Mouse (Mus musculus) neural tube, embryonic 14.5 days (tissue): Measurements from ENCODE around the gene Rp2. TPM values are rescaled to one million over a fixed set of nuclear protein-coding genes. Genes with fewer than 3 reads are reported as not detected.
"Not testable (repeated sequence)": the region's sequence is repeated elsewhere in the genome, so short reads cannot be mapped to it uniquely, and the experiment has no call there.

ENCODE experiments used
- ATAC-seq: fragments of 200-750 bp; cut with Nextera tagmentation; 2 replicates; pipeline ENCODE4 v1.8.0; 2017; ENCODE audit warnings: low read depth, mild to moderate bottlenecking, moderate TSS enrichment, moderate library complexity
- H3K27ac ChIP-seq: fragments of 300-500 bp; sonication (generic); 2 replicates; pipeline ENCODE4 v1.5.1; 2014; ENCODE audit warnings: low read depth, mild to moderate bottlenecking, control low read depth, low read length, moderate library complexity, mixed read lengths
- H3K27me3 ChIP-seq: fragments of 300-500 bp; sonication (generic); 2 replicates; pipeline ENCODE4 v1.6.1; 2014; ENCODE audit warnings: low read length; ENCODE audit not compliant: control insufficient read depth, insufficient read depth
- H3K36me3 ChIP-seq: fragments of 300-500 bp; sonication (generic); 2 replicates; pipeline ENCODE4 v1.6.1; 2014; ENCODE audit warnings: low read length, mixed read lengths; ENCODE audit not compliant: control insufficient read depth, insufficient read depth
- H3K4me1 ChIP-seq: fragments of 300-500 bp; sonication (generic); 2 replicates; pipeline ENCODE4 v1.6.1; 2014; ENCODE audit warnings: low read length; ENCODE audit not compliant: control insufficient read depth, insufficient read depth
- H3K4me2 ChIP-seq: fragments of 300-500 bp; sonication (generic); 2 replicates; pipeline ENCODE4 v1.6.1; 2014; ENCODE audit warnings: mild to moderate bottlenecking, low read depth, low read length, control low read depth
- H3K4me3 ChIP-seq: fragments of 300-500 bp; sonication (generic); 2 replicates; pipeline ENCODE4 v1.5.1; 2014; ENCODE audit warnings: low read depth, low read length, control low read depth, mixed read lengths
- H3K9ac ChIP-seq: fragments of 300-500 bp; sonication (generic); replicated peaks from 2 replicates; pipeline ENCODE4 v1.6.1; 2014; ENCODE audit warnings: low read depth, mild to moderate bottlenecking, control low read depth, low read length, mixed read lengths
- H3K9me3 ChIP-seq: fragments of 300-500 bp; sonication (generic); 2 replicates; pipeline ENCODE4 v1.6.1; 2016; ENCODE audit warnings: low read length; ENCODE audit not compliant: control insufficient read depth
- WGBS: fragments of 180-500 bp; shearing (Covaris S2); extraction: QIAGEN DNeasy Blood & Tissue Kit; methylation state at CpG from one replicate; pipeline ENCODE4 v1.1.7; 2014; 5-methylcytosine and 5-hydroxymethylcytosine counted together
- polyA plus RNA-seq: library from polyadenylated mRNA; unstranded; fragments of >200 nt; fragmentation: Nextera tagmentation; extraction: Ambion mirVana; gene quantifications from 2 replicates; pipeline ENCODE4 v1.2.1, GENCODE M21; 2014

Gene Rp2
- 17.5 TPM in 2 replicates for polyA plus RNA-seq

- Histone ChIP-seq H3K9ac (peak within 1 kb of the TSS; percentile 51), H3K27me3 (no peaks in the 10 kb centered on the region), H3K4me3 (peak within 1 kb of the TSS; percentile 55), H3K27ac (peak within 1 kb of the TSS; percentile 44), H3K4me1 (no peaks in the 10 kb centered on the region), H3K4me2 (peak within 1 kb of the TSS; percentile 46), H3K9me3 (no peaks in the 10 kb centered on the region), H3K36me3 (no peaks in the 10 kb centered on the region)
- peak; percentile 100 for ATAC-seq
- 11% methylated on average over 34 of the region's 35 CpGs for WGBS
Measured at GRCm38 (mm10) chrX:20364391-20365365, at the start of gene Rp2. Gene Rp2, plus strand, starts transcription at chrX:20364481.

- 70% methylated on average over 1 of the region's 1 CpGs for WGBS
- no peaks in the 10 kb centered on the region for H3K36me3 ChIP-seq
- H3K9me3 ChIP-seq, result no peaks in the 10 kb centered on the region
- no peak for ATAC-seq
- H3K27me3 ChIP-seq, result no peaks in the 10 kb centered on the region
- H3K4me2 ChIP-seq, result no peak overlapping the region
- no peak overlapping the region for H3K4me3 ChIP-seq
- no peak overlapping the region for H3K9ac ChIP-seq
- no peaks in the 10 kb centered on the region for H3K4me1 ChIP-seq
- no peak overlapping the region for H3K27ac ChIP-seq
Measured at GRCm38 (mm10) chrX:20332756-20333155, 31.5 kb upstream of the Rp2 start.

GRCm38 (mm10) chrX:20335722-20336121 lies 28.6 kb upstream of the Rp2 start:
- Histone ChIP-seq H3K4me3 (no peak overlapping the region), H3K27ac (no peak overlapping the region), H3K4me1 (no peaks in the 10 kb centered on the region), H3K9ac (no peak overlapping the region), H3K4me2 (no peak overlapping the region), H3K36me3 (no peaks in the 10 kb centered on the region), H3K27me3 (no peaks in the 10 kb centered on the region), H3K9me3 (no peaks in the 10 kb centered on the region)
- no peak for ATAC-seq
- 18% methylated on average over 2 of the region's 2 CpGs for WGBS

GRCm38 (mm10) chrX:20344980-20345379 lies 19.3 kb upstream of the Rp2 start:
- Histone ChIP-seq H3K27me3 (no peaks in the 10 kb centered on the region), H3K27ac (no peak overlapping the region), H3K4me1 (no peaks in the 10 kb centered on the region), H3K9me3 (no peaks in the 10 kb centered on the region), H3K4me3 (no peak overlapping the region), H3K9ac (no peak overlapping the region), H3K36me3 (no peaks in the 10 kb centered on the region), H3K4me2 (no peak overlapping the region)
- ATAC-seq, result no peak

DNA sequence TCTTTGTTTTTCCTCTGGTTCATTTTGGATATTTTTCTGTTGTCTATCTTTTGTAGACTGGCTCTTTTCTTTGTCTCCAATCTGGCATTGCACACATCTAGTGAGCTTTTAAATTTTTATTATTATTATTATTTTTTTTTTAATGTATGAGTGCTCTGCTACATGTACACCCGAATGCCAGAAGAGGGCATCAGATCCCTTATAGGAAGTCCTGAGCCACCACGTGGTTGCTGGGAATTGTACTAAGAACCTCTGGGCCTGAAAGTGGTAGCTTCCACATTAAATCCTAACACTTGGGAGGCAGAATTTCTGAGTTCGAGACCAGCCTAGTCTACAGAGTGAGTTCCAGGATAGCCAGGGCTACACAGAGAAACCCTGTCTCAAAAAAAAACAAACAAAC lies 17.9 kb upstream of the Rp2 start:
- Histone ChIP-seq H3K4me3 (no peak overlapping the region), H3K9ac (no peak overlapping the region), H3K36me3 (no peaks in the 10 kb centered on the region), H3K27ac (no peak overlapping the region), H3K4me2 (no peak overlapping the region), H3K4me1 (no peaks in the 10 kb centered on the region), H3K9me3 (no peaks in the 10 kb centered on the region), H3K27me3 (no peaks in the 10 kb centered on the region)
- WGBS, result 61% methylated on average over 3 of the region's 3 CpGs
- no peak for ATAC-seq

DNA sequence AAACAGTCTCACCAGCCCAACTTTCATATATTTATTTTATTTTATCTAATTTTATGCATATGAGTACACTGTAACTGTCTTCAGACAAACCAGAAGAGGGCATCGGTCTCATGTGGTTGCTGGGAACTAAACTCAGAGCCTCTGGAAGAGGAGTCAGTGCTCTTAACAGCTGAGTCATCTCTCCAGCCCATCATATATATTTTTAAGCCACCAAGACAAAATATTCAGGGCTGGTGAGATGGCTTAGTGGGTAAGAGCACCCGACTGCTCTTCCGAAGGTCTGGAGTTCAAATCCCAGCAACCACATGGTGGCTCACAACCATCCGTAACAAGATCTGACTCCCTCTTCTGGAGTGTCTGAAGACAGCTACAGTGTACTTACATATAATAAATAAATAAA lies 14.0 kb upstream of the Rp2 start:
- not testable (repeated sequence) for H3K27ac ChIP-seq, H3K4me2 ChIP-seq, H3K27me3 ChIP-seq, H3K36me3 ChIP-seq, H3K4me3 ChIP-seq, ATAC-seq, H3K9ac ChIP-seq, H3K4me1 ChIP-seq, H3K9me3 ChIP-seq
- 91% methylated on average over 3 of the region's 4 CpGs for WGBS

GRCm38 (mm10) chrX:20355283-20355682 lies 9.0 kb upstream of the Rp2 start:
- Histone ChIP-seq H3K9me3 (no peaks in the 10 kb centered on the region), H3K36me3 (no peaks in the 10 kb centered on the region), H3K4me3 (no peak overlapping the region), H3K27me3 (no peaks in the 10 kb centered on the region), H3K9ac (no peak overlapping the region), H3K4me2 (no peak overlapping the region), H3K27ac (no peak overlapping the region), H3K4me1 (no peaks in the 10 kb centered on the region)
- WGBS, result 96% methylated on average over 1 of the region's 1 CpGs
- no peak for ATAC-seq

GRCm38 (mm10) chrX:20356309-20356708 lies 8.0 kb upstream of the Rp2 start:
- H3K4me2 ChIP-seq, result no peak overlapping the region
- H3K4me1 ChIP-seq, result no peaks in the 10 kb centered on the region
- H3K9ac ChIP-seq, result no peak overlapping the region
- WGBS, result 25% methylated on average over 3 of the region's 3 CpGs
- H3K36me3 ChIP-seq, result no peaks in the 10 kb centered on the region
- no peak overlapping the region for H3K27ac ChIP-seq
- ATAC-seq, result peak; percentile 49; the same call in 1 of the 2 replicates
- no peaks in the 10 kb centered on the region for H3K27me3 ChIP-seq
- no peaks in the 10 kb centered on the region for H3K9me3 ChIP-seq
- H3K4me3 ChIP-seq, result no peak overlapping the region

DNA sequence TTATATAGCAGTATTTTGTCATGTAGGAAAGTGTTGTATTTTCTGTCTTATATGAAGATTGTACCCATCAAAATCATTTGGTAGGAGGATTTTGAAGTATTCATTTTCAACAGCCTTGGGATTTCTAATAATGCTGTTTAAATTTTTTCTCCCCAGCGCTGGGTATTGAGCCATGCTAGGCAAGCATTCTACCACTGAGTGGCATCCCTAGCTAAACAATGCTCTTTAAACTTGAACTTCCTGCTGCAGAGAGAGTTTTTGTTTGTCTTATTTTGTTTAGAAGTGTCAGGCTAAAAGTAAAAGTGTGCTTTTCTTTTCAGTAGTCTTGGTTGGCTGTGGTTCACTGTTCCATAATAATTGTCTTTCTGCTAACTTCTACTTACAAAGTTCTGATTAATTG lies 1.8 kb downstream of the Rp2 start:
- Histone ChIP-seq H3K4me3 (peak overlapping the region; percentile 3; the same call in 1 of the 2 replicates), H3K36me3 (no peaks in the 10 kb centered on the region), H3K9me3 (no peaks in the 10 kb centered on the region), H3K27ac (no peak overlapping the region), H3K9ac (no peak overlapping the region), H3K4me1 (no peaks in the 10 kb centered on the region), H3K27me3 (no peaks in the 10 kb centered on the region), H3K4me2 (peak overlapping the region; percentile 26)
- no peak for ATAC-seq
- 70% methylated on average over 1 of the region's 1 CpGs for WGBS
